In genomic region chr9:54981291-54982191, GRCm38 (mm10) we compare ENCODE assay signal across 8 mouse cellular contexts. TPM values are rescaled to one million over a fixed set of nuclear protein-coding genes. Genes with fewer than 3 reads are reported as not detected.
A peak's percentile ranks its signal among the peaks of the same experiment; 100 is the strongest.
DNase-seq lines count a peak whose midpoint lies in the region; ATAC-seq and TF ChIP-seq lines count a peak whose summit lies in the region.

No protein-coding gene starts in this region.

- peak overlapping the region; percentile 77 for H3K4me2 ChIP-seq in forebrain, embryonic 11.5 days (ENCODE audit: low read depth, low read length, severe bottlenecking)
- peak overlapping the region; percentile 99 for H3K4me2 ChIP-seq in intestine, embryonic 15.5 days (replicated peaks)
- peak overlapping the region; percentile 91 for H3K4me2 ChIP-seq in liver, postnatal 0 days (ENCODE audit: low read depth, low read length)
- peak overlapping the region; percentile 78 for H3K4me2 ChIP-seq in neural tube, embryonic 14.5 days (ENCODE audit: low read depth, low read length)

- no peaks in the 10 kb centered on the region for H3K9me3 ChIP-seq in forebrain, embryonic 11.5 days (ENCODE audit: control insufficient read depth, low read length)
- H3K9me3 ChIP-seq in intestine, embryonic 15.5 days, result no peaks in the 10 kb centered on the region
- no peaks in the 10 kb centered on the region for H3K9me3 ChIP-seq in liver, postnatal 0 days (ENCODE audit: low read length)
- H3K9me3 ChIP-seq in neural tube, embryonic 14.5 days (ENCODE audit: control insufficient read depth, low read length), result no peaks in the 10 kb centered on the region

- no peaks in the 10 kb centered on the region; the same call in 1 of the 2 replicates for H3K36me3 ChIP-seq in heart, adult 2 months (ENCODE audit: control insufficient read depth, insufficient read depth, low read length)
- no peaks in the 10 kb centered on the region for H3K36me3 ChIP-seq in forebrain, embryonic 11.5 days (ENCODE audit: control insufficient read depth, insufficient read depth, low read length)
- no peaks in the 10 kb centered on the region for H3K36me3 ChIP-seq in intestine, embryonic 15.5 days
- H3K36me3 ChIP-seq in liver, postnatal 0 days (replicated peaks; ENCODE audit: insufficient read depth, low read length), result no peaks in the 10 kb centered on the region
- no peaks in the 10 kb centered on the region for H3K36me3 ChIP-seq in neural tube, embryonic 14.5 days (ENCODE audit: control insufficient read depth, insufficient read depth, low read length)

- H3K27me3 ChIP-seq in heart, adult 2 months (ENCODE audit: control insufficient read depth, insufficient read depth, low read length), result peaks cover 16% of the 10 kb centered on the region
- peaks cover 19% of the 10 kb centered on the region; the same call in 1 of the 2 replicates for H3K27me3 ChIP-seq in forebrain, embryonic 11.5 days (ENCODE audit: control insufficient read depth, insufficient read depth, low read length)
- peaks cover 35% of the 10 kb centered on the region for H3K27me3 ChIP-seq in intestine, embryonic 15.5 days (replicated peaks)
- H3K27me3 ChIP-seq in liver, postnatal 0 days (ENCODE audit: insufficient read depth, low read length), result peaks cover 40% of the 10 kb centered on the region
- peaks cover 13% of the 10 kb centered on the region for H3K27me3 ChIP-seq in neural tube, embryonic 14.5 days (ENCODE audit: control insufficient read depth, insufficient read depth, low read length)

- H3K9ac ChIP-seq in heart, adult 2 months (ENCODE audit: low read depth, low read length), result no peak overlapping the region
- H3K9ac ChIP-seq in forebrain, embryonic 11.5 days (ENCODE audit: low read length), result peak overlapping the region; percentile 30
- H3K9ac ChIP-seq in intestine, embryonic 15.5 days, result peak overlapping the region; percentile 46
- H3K9ac ChIP-seq in liver, postnatal 0 days (replicated peaks), result no peak overlapping the region
- H3K9ac ChIP-seq in neural tube, embryonic 14.5 days (replicated peaks; ENCODE audit: low read depth, low read length), result peak overlapping the region; percentile 59

- peak; percentile 7 to 21 for DNase-seq in heart, adult 2 months
- DNase-seq in heart, adult 9 months (ENCODE audit: low spot score in 2 of 2), result no peak
- DNase-seq in ZHBTc4 (ENCODE audit: low read depth, low spot score), result peak; percentile 85
- DNase-seq in forebrain, embryonic 11.5 days (ENCODE audit: low spot score), result peak; percentile 87
- DNase-seq in liver, postnatal 0 days, result peak; percentile 60

- TF ChIP-seq POLR2A in heart, adult 2 months (IDR thresholded peaks at IDR 0.05; ENCODE audit: insufficient read depth, low read depth, low read length), result no peak

- intact Hi-C loops in heart, adult 2 months (cut with DNase I), result no loop called here

- WGBS in heart, adult 2 months, result 2% methylated on average over 70 of the region's 85 CpGs
- under 1% methylated on average over 71 of the region's 85 CpGs for WGBS in forebrain, embryonic 11.5 days
- WGBS in intestine, embryonic 15.5 days, result under 1% methylated on average over 79 of the region's 85 CpGs
- under 1% methylated on average over 74 of the region's 85 CpGs for WGBS in liver, postnatal 0 days (ENCODE audit: insufficient replicate concordance)
- under 1% methylated on average over 55 of the region's 85 CpGs for WGBS in neural tube, embryonic 14.5 days

- H3K4me3 ChIP-seq in heart, adult 2 months, result peak overlapping the region; percentile 31
- peak overlapping the region; percentile 50 for H3K4me3 ChIP-seq in forebrain, embryonic 11.5 days (ENCODE audit: low read depth, low read length)
- peak overlapping the region; percentile 67 for H3K4me3 ChIP-seq in intestine, embryonic 15.5 days (replicated peaks)
- peak overlapping the region; percentile 56 for H3K4me3 ChIP-seq in liver, postnatal 0 days (ENCODE audit: low read depth, low read length)
- H3K4me3 ChIP-seq in neural tube, embryonic 14.5 days (ENCODE audit: low read depth, low read length), result peak overlapping the region; percentile 62

- no peak for TF ChIP-seq EP300 in heart, adult 2 months (IDR thresholded peaks at IDR 0.05; ENCODE audit: insufficient read depth, low read depth, low read length)
- no peak for TF ChIP-seq EP300 in liver, postnatal 0 days (IDR thresholded peaks at IDR 0.05; ENCODE audit: low read depth)

- H3K79me2 ChIP-seq in heart, adult 2 months (replicated peaks; ENCODE audit: control insufficient read depth, insufficient read depth, low read length), result no peaks in the 10 kb centered on the region

- TF ChIP-seq CTCF in heart, adult 2 months (IDR thresholded peaks at IDR 0.05), result no peak
- no peak for TF ChIP-seq CTCF in liver, postnatal 0 days (IDR thresholded peaks at IDR 0.05; ENCODE audit: low read depth)

- no peak overlapping the region for H3K27ac ChIP-seq in heart, adult 2 months
- H3K27ac ChIP-seq in forebrain, embryonic 11.5 days (ENCODE audit: low read depth, low read length), result no peak overlapping the region
- no peak overlapping the region for H3K27ac ChIP-seq in intestine, embryonic 15.5 days
- no peak overlapping the region for H3K27ac ChIP-seq in liver, postnatal 0 days (ENCODE audit: low read depth)
- H3K27ac ChIP-seq in neural tube, embryonic 14.5 days (ENCODE audit: low read depth, low read length), result no peak overlapping the region

- H3K4me1 ChIP-seq in heart, adult 2 months (ENCODE audit: control insufficient read depth, insufficient read depth, low read length), result peaks cover 3% of the 10 kb centered on the region
- H3K4me1 ChIP-seq in forebrain, embryonic 11.5 days (replicated peaks; ENCODE audit: control insufficient read depth, insufficient read depth, low read length), result no peaks in the 10 kb centered on the region; the same call in 1 of the 2 replicates
- H3K4me1 ChIP-seq in intestine, embryonic 15.5 days (replicated peaks), result peaks cover 7% of the 10 kb centered on the region; the same call in 1 of the 2 replicates
- peaks cover 10% of the 10 kb centered on the region for H3K4me1 ChIP-seq in liver, postnatal 0 days (ENCODE audit: insufficient read depth)
- peaks cover 7% of the 10 kb centered on the region; the same call in 1 of the 2 replicates for H3K4me1 ChIP-seq in neural tube, embryonic 14.5 days (ENCODE audit: control insufficient read depth, insufficient read depth, low read length)

- peak; percentile 92 for ATAC-seq in forebrain, embryonic 11.5 days (replicated peaks; ENCODE audit: low FRiP score)
- ATAC-seq in intestine, embryonic 15.5 days, result peak; percentile 94
- ATAC-seq in liver, postnatal 0 days, result peak; percentile 67; the same call in 1 of the 2 replicates
- peak; percentile 90 for ATAC-seq in neural tube, embryonic 14.5 days (ENCODE audit: low read depth)
- no peak for ATAC-seq in activated CD4-positive, CD25-positive, alpha-beta regulatory T cell, adult 4 months

RNA-seq across cellular contexts. Expression of gene Chrna5, which starts 0.9 kb away (rescaled TPM):
- total RNA-seq in heart, adult 2 months (2021), result not detected
- 0.15 TPM in 1 of 2 replicates, not detected in the other for polyA plus RNA-seq in heart, adult 2 months (2012; rRNA removed)
- polyA plus RNA-seq in forebrain, embryonic 11.5 days (2014; fragmentation: Nextera tagmentation; extraction: Ambion mirVana), result 0.43 and 0.96 TPM in 2 replicates
- polyA plus RNA-seq in intestine, embryonic 15.5 days (2015; fragmentation: Nextera tagmentation; extraction: Ambion mirVana), result 2.8 and 3.1 TPM in 2 replicates
- not detected in 2 replicates for polyA plus RNA-seq in liver, postnatal 0 days (2015; fragmentation: Nextera tagmentation; extraction: Ambion mirVana)
- polyA plus RNA-seq in neural tube, embryonic 14.5 days (2014; fragmentation: Nextera tagmentation; extraction: Ambion mirVana), result 5.1 TPM in 2 replicates
- not detected for polyA plus RNA-seq in activated CD4-positive, CD25-positive, alpha-beta regulatory T cell, adult 4 months (2017; shearing (Covaris generic))

RNA-seq across cellular contexts. Expression of gene AY074887, which starts 30.7 kb away (rescaled TPM):
- total RNA-seq in heart, adult 2 months (2021), result not detected
- not detected in 2 replicates for polyA plus RNA-seq in heart, adult 2 months (2012; rRNA removed)
- 0.86 and 1.6 TPM in 2 replicates for polyA plus RNA-seq in forebrain, embryonic 11.5 days (2014; fragmentation: Nextera tagmentation; extraction: Ambion mirVana)
- polyA plus RNA-seq in intestine, embryonic 15.5 days (2015; fragmentation: Nextera tagmentation; extraction: Ambion mirVana), result 0.68 and 1.0 TPM in 2 replicates
- polyA plus RNA-seq in liver, postnatal 0 days (2015; fragmentation: Nextera tagmentation; extraction: Ambion mirVana), result 0.39 and 0.44 TPM in 2 replicates
- polyA plus RNA-seq in neural tube, embryonic 14.5 days (2014; fragmentation: Nextera tagmentation; extraction: Ambion mirVana), result 0.73 and 1.4 TPM in 2 replicates
- not detected for polyA plus RNA-seq in activated CD4-positive, CD25-positive, alpha-beta regulatory T cell, adult 4 months (2017; shearing (Covaris generic))

RNA-seq across cellular contexts. Expression of gene Psma4, which starts 31.0 kb away (rescaled TPM):
- 100 to 1,000 TPM; 110 to 127 TPM for total RNA-seq in heart, adult 2 months (2021)
- 87.1 and 167 TPM in 2 replicates for polyA plus RNA-seq in heart, adult 2 months (2012; rRNA removed)
- 300 and 313 TPM in 2 replicates for polyA plus RNA-seq in forebrain, embryonic 11.5 days (2014; fragmentation: Nextera tagmentation; extraction: Ambion mirVana)
- polyA plus RNA-seq in intestine, embryonic 15.5 days (2015; fragmentation: Nextera tagmentation; extraction: Ambion mirVana), result 305 TPM in 2 replicates
- polyA plus RNA-seq in liver, postnatal 0 days (2015; fragmentation: Nextera tagmentation; extraction: Ambion mirVana), result 113 and 118 TPM in 2 replicates
- polyA plus RNA-seq in neural tube, embryonic 14.5 days (2014; fragmentation: Nextera tagmentation; extraction: Ambion mirVana), result 272 and 275 TPM in 2 replicates
- polyA plus RNA-seq in activated CD4-positive, CD25-positive, alpha-beta regulatory T cell, adult 4 months (2017; shearing (Covaris generic)), result 100 to 1,000 TPM; 298 to 320 TPM

RNA-seq across cellular contexts. Expression of gene Chrna3, which starts 44.8 kb away (rescaled TPM):
- under 1 TPM in 1 of 2 experiments, not detected in 1; 0.11 TPM for total RNA-seq in heart, adult 2 months (2021)
- 0.37 and 1.2 TPM in 2 replicates for polyA plus RNA-seq in heart, adult 2 months (2012; rRNA removed)
- polyA plus RNA-seq in forebrain, embryonic 11.5 days (2014; fragmentation: Nextera tagmentation; extraction: Ambion mirVana), result 9.6 and 9.8 TPM in 2 replicates
- polyA plus RNA-seq in intestine, embryonic 15.5 days (2015; fragmentation: Nextera tagmentation; extraction: Ambion mirVana), result 11.4 and 12.3 TPM in 2 replicates
- polyA plus RNA-seq in liver, postnatal 0 days (2015; fragmentation: Nextera tagmentation; extraction: Ambion mirVana), result not detected in 2 replicates
- polyA plus RNA-seq in neural tube, embryonic 14.5 days (2014; fragmentation: Nextera tagmentation; extraction: Ambion mirVana), result 24.8 and 26.8 TPM in 2 replicates
- not detected for polyA plus RNA-seq in activated CD4-positive, CD25-positive, alpha-beta regulatory T cell, adult 4 months (2017; shearing (Covaris generic))

Comparison
In these comparisons a context has a peak if more than half of its experiments do, and no peak if none do; other contexts are left out.
1. DNase-seq: peak in heart, adult 2 months (2 of 2), ZHBTc4 (single experiment), forebrain, embryonic 11.5 days (single experiment) and liver, postnatal 0 days (single experiment); none in heart, adult 9 months (0 of 2).
2. H3K9ac ChIP-seq: peak in forebrain, embryonic 11.5 days (single experiment), intestine, embryonic 15.5 days (single experiment) and neural tube, embryonic 14.5 days (single experiment); none in heart, adult 2 months (single experiment) and liver, postnatal 0 days (single experiment).
3. Peak in every context shown above with its lines, with median percentiles within 50 percentile points of each other: H3K4me3 ChIP-seq and H3K4me2 ChIP-seq.